Mouse (Mus musculus): Measurements from ENCODE around the gene Wfdc12. TPM values are rescaled to one million over a fixed set of nuclear protein-coding genes. Genes with fewer than 3 reads are reported as not detected.

The Wfdc12 gene
- polyA plus RNA-seq, 1 experiment from 2014 or later, result 0.22 TPM

- Histone ChIP-seq H3K9ac (no peak overlapping the region), H3K9me3 (no peaks in the 10 kb centered on the region), H3K27me3 (no peaks in the 10 kb centered on the region), H3K36me3 (no peaks in the 10 kb centered on the region), H3K4me2 (replicated peaks) (no peak overlapping the region), H3K27ac (no peak overlapping the region), H3K4me1 (no peaks in the 10 kb centered on the region), H3K4me3 (no peak overlapping the region)
- WGBS, result 85% methylated on average over 5 of the region's 5 CpGs
- ATAC-seq (ENCODE audit: insufficient number of reproducible peaks, insufficient read depth, low FRiP score, low TSS enrichment), result no peak
Observed at GRCm38 (mm10) chr2:164195971-164196699, 5.7 kb upstream of the Wfdc12 start.

DNA sequence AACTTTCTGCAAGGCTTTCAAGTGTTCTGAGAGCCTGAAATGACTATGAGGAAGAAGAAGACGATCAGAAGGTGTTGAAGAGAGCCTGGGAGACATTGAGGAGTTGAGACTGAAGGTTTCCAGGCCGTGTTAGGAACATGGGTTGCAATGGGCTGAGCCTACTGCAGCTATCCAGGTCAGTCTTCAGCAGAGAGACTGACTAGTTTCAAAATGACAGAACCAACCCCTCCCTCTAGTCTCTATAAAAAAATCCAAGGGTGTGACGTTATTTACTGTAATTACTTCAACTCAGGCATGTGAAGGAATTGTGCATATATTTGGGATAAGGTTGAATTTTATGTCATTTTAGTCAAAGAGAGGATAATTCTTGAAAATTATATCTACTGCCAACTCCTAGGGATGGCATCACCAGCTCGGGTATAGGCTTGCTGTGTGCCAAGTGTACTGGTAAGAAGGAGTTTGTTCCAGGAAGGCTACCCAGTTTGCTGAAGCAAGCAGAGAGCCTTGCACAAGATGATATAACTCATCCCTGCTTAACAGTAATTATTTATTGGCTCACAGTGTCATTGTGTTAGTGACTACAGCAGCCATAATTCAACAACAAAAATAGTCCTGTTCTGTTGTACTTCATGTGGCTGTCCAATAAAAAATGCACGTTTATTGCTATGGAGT, 4.7 kb upstream of the Wfdc12 start:
- ATAC-seq (ENCODE audit: insufficient number of reproducible peaks, insufficient read depth, low FRiP score, low TSS enrichment), result no peak
- 81% methylated on average over 5 of the region's 5 CpGs for WGBS
- Histone ChIP-seq H3K27ac (no peak overlapping the region), H3K4me3 (no peak overlapping the region), H3K36me3 (no peaks in the 10 kb centered on the region), H3K9ac (no peak overlapping the region), H3K9me3 (no peaks in the 10 kb centered on the region), H3K4me2 (replicated peaks) (no peak overlapping the region), H3K27me3 (no peaks in the 10 kb centered on the region), H3K4me1 (no peaks in the 10 kb centered on the region)

GRCm38 (mm10) chr2:164192279-164192678, 1.9 kb upstream of the Wfdc12 start:
- no peaks in the 10 kb centered on the region for H3K4me1 ChIP-seq
- H3K27me3 ChIP-seq, result no peaks in the 10 kb centered on the region
- no peak overlapping the region for H3K4me3 ChIP-seq
- ATAC-seq (ENCODE audit: insufficient number of reproducible peaks, insufficient read depth, low FRiP score, low TSS enrichment), result no peak
- no peak overlapping the region for H3K27ac ChIP-seq
- no peaks in the 10 kb centered on the region for H3K36me3 ChIP-seq
- no peak overlapping the region for H3K9ac ChIP-seq
- H3K9me3 ChIP-seq, result no peaks in the 10 kb centered on the region
- H3K4me2 ChIP-seq (replicated peaks), result no peak overlapping the region

DNA sequence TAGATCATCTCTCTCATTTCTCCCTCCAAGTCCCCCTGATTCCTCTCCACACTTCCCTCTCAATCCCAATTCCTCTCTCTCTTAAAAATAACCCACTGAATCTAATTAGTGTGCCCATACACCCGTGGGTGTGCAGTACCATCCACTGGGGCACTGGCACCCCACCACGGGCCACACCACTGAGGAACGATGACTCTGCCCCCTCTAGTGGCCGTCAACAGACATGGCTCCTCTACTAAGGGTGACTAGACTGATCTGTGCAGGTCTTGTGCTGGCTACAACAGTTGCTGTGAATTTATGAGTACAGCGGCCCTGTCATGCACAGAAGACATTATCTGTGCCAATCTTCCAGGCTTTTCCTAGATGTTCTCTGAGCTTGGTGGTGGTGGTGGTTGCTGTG, 1.7 kb downstream of the Wfdc12 start:
- H3K9ac ChIP-seq, result no peak overlapping the region
- ATAC-seq (ENCODE audit: insufficient number of reproducible peaks, insufficient read depth, low FRiP score, low TSS enrichment), result no peak
- H3K27ac ChIP-seq, result no peak overlapping the region
- H3K9me3 ChIP-seq, result no peaks in the 10 kb centered on the region
- H3K4me2 ChIP-seq (replicated peaks), result no peak overlapping the region
- H3K4me1 ChIP-seq, result no peaks in the 10 kb centered on the region
- H3K4me3 ChIP-seq, result no peak overlapping the region
- no peaks in the 10 kb centered on the region; the same call in 1 of the 2 replicates for H3K27me3 ChIP-seq
- no peaks in the 10 kb centered on the region for H3K36me3 ChIP-seq
- WGBS, result 24% methylated on average over 5 of the region's 5 CpGs

GRCm38 (mm10) chr2:164184145-164184719, 6.2 kb downstream of the Wfdc12 start:
- H3K4me1 ChIP-seq, result no peaks in the 10 kb centered on the region
- WGBS, result 44% methylated on average over 9 of the region's 9 CpGs
- no peaks in the 10 kb centered on the region for H3K36me3 ChIP-seq
- no peaks in the 10 kb centered on the region; the same call in 1 of the 2 replicates for H3K27me3 ChIP-seq
- no peak overlapping the region for H3K27ac ChIP-seq
- no peak for ATAC-seq (ENCODE audit: insufficient number of reproducible peaks, insufficient read depth, low FRiP score, low TSS enrichment)
- no peak overlapping the region for H3K9ac ChIP-seq
- no peak overlapping the region for H3K4me3 ChIP-seq
- no peaks in the 10 kb centered on the region for H3K9me3 ChIP-seq
- no peak overlapping the region for H3K4me2 ChIP-seq (replicated peaks)

- no peak for ATAC-seq (ENCODE audit: insufficient number of reproducible peaks, insufficient read depth, low FRiP score, low TSS enrichment)
- H3K4me1 ChIP-seq, result no peaks in the 10 kb centered on the region
- H3K27ac ChIP-seq, result no peak overlapping the region
- H3K4me3 ChIP-seq, result no peak overlapping the region
- no peak overlapping the region for H3K4me2 ChIP-seq (replicated peaks)
- 53% methylated on average over 9 of the region's 9 CpGs for WGBS
- H3K36me3 ChIP-seq, result no peaks in the 10 kb centered on the region
- H3K9ac ChIP-seq, result no peak overlapping the region
- no peaks in the 10 kb centered on the region; the same call in 1 of the 2 replicates for H3K27me3 ChIP-seq
- no peaks in the 10 kb centered on the region for H3K9me3 ChIP-seq
Observed at GRCm38 (mm10) chr2:164183340-164183739, 7.1 kb downstream of the Wfdc12 start.

DNA sequence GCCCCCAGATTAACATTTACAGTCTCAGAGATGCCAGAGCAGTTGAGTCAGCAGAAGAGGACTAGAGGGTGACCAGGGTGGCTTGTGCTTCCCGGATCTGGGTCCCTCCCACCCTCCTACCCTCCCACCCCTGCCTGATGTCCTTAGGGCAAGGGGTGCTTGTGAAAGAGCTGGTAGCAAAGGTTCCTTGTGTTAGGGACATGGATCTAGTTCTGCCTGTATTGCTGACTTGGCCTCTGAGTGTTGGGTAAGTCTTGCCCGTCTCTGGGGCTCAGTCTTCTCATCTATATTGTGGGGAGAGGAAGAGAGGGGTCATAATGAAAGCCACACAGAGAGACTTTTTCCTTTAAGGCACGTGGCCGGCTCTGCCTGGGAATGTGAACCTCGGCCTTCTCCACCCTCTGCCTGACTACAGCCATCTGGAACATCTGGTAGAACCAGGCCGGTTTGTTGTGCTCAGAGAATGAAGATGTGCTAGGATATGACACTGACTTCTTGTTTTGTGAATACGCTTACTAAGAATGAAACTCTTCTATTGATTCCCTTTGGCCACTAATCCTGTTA, 7.6 kb downstream of the Wfdc12 start, which contains the start of gene Wfdc5:
Gene Wfdc5, minus strand, starts transcription at position 51 of the 564 bp plus-strand sequence.
- 68% methylated on average over 7 of the region's 7 CpGs for WGBS
- ATAC-seq (ENCODE audit: insufficient number of reproducible peaks, insufficient read depth, low FRiP score, low TSS enrichment), result no peak
- H3K9me3 ChIP-seq, result no peaks in the 10 kb centered on the region

DNA sequence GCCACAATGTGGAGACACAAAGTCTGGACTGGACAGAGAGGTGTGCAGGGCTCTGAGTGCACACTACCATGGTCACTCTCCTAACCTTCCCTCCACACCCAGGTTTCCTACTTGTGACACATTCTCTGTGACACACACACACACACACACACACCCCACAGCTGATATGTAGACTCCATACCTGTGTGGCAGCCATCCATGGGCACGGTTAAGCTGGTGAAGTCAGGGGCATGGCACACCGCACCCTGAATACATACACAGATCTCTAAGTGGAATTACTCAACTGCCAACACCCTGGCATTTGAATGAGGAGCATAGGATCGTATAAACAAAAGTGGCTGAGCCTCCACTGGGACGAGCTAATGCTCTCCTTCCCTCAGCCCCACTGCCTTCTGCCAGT, 9.6 kb downstream of the Wfdc12 start:
- WGBS, result 81% methylated on average over 4 of the region's 4 CpGs
- peaks cover 5% of the 10 kb centered on the region; the same call in 1 of the 2 replicates for H3K27me3 ChIP-seq
- ATAC-seq (ENCODE audit: insufficient number of reproducible peaks, insufficient read depth, low FRiP score, low TSS enrichment), result no peak

More for the DNA sequence above, 7.6 kb downstream of the Wfdc12 start, which contains the start of gene Wfdc5:
- Histone ChIP-seq H3K4me2 (replicated peaks) (no peak within 1 kb of the TSS), H3K36me3 (no peaks in the 10 kb centered on the region), H3K4me1 (no peaks in the 10 kb centered on the region), H3K27ac (no peak within 1 kb of the TSS), H3K4me3 (no peak within 1 kb of the TSS), H3K9ac (no peak within 1 kb of the TSS), H3K27me3 (peaks cover 2% of the 10 kb centered on the region; the same call in 1 of the 2 replicates)

GRCm38 (mm10) chr2:164180124-164180523, 10.3 kb downstream of the Wfdc12 start:
- WGBS, result 39% methylated on average over 3 of the region's 3 CpGs
- H3K27me3 ChIP-seq, result peaks cover 5% of the 10 kb centered on the region; the same call in 1 of the 2 replicates
- H3K36me3 ChIP-seq, result no peaks in the 10 kb centered on the region
- H3K4me1 ChIP-seq, result no peaks in the 10 kb centered on the region
- no peak overlapping the region for H3K27ac ChIP-seq
- H3K4me2 ChIP-seq (replicated peaks), result no peak overlapping the region
- no peak overlapping the region for H3K9ac ChIP-seq
- no peaks in the 10 kb centered on the region for H3K9me3 ChIP-seq
- H3K4me3 ChIP-seq, result no peak overlapping the region
- no peak for ATAC-seq (ENCODE audit: insufficient number of reproducible peaks, insufficient read depth, low FRiP score, low TSS enrichment)

More for the DNA sequence above, 9.6 kb downstream of the Wfdc12 start:
- no peaks in the 10 kb centered on the region for H3K4me1 ChIP-seq
- H3K9ac ChIP-seq, result no peak overlapping the region
- H3K36me3 ChIP-seq, result no peaks in the 10 kb centered on the region
- no peaks in the 10 kb centered on the region for H3K9me3 ChIP-seq
- no peak overlapping the region for H3K4me3 ChIP-seq
- H3K27ac ChIP-seq, result no peak overlapping the region
- no peak overlapping the region for H3K4me2 ChIP-seq (replicated peaks)

DNA sequence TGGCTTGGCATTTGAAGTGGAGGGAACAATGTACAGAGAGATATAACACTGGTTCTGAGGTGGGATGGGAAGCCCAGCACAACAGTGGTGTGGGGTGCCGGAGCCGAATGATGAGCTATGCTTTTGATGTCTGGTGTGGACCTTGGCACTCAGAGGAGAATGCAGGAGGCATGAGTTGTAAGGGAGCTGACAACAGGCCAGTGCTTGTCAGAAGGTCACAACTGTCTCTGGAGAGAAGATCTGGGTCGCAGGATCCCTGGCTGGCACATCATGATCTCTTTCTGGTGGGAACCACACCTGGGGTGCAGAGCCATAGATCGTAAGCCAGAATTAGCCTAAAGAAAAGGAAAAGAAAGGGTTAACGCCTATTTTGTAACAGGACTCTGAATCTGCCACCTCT, 12.6 kb downstream of the Wfdc12 start:
- H3K9me3 ChIP-seq, result no peaks in the 10 kb centered on the region
- no peak overlapping the region for H3K9ac ChIP-seq
- H3K27me3 ChIP-seq, result peaks cover 15% of the 10 kb centered on the region; the same call in 1 of the 2 replicates
- 0 out of 2 replicates have a peak, but pooled peaks cover 4% of the 10 kb centered on the region for H3K4me1 ChIP-seq
- no peak overlapping the region for H3K4me2 ChIP-seq (replicated peaks)
- H3K4me3 ChIP-seq, result no peak overlapping the region
- no peak overlapping the region for H3K27ac ChIP-seq
- H3K36me3 ChIP-seq, result no peaks in the 10 kb centered on the region
- 81% methylated on average over 5 of the region's 5 CpGs for WGBS
- no peak for ATAC-seq (ENCODE audit: insufficient number of reproducible peaks, insufficient read depth, low FRiP score, low TSS enrichment)

DNA sequence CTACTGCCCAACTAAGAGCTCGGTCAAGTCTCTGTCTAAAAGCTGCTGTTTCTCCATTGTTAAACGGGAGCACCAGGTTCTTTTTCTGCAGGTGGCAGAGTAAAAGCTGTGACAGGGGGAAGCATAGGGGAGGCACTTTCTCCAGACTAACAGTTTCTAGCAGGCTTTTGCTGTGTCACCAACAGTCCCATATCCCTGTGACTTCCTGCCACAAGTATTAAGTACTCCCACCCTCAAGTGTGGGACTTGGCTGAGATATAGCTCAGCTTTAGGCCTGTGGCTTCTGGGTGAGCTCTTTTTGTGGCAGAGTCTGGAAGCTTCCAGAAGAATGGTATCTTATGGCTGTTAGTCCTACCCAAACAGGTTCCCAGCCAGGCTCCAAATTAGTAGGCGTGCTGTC, 14.6 kb downstream of the Wfdc12 start:
- ATAC-seq (ENCODE audit: insufficient number of reproducible peaks, insufficient read depth, low FRiP score, low TSS enrichment), result no peak
- peaks cover 9% of the 10 kb centered on the region for H3K4me1 ChIP-seq
- H3K27ac ChIP-seq, result no peak overlapping the region
- no peaks in the 10 kb centered on the region for H3K36me3 ChIP-seq
- no peak overlapping the region for H3K4me3 ChIP-seq
- H3K9ac ChIP-seq, result no peak overlapping the region
- WGBS, result 78% methylated on average over 3 of the region's 3 CpGs
- no peaks in the 10 kb centered on the region for H3K9me3 ChIP-seq
- peaks cover 27% of the 10 kb centered on the region for H3K27me3 ChIP-seq
- H3K4me2 ChIP-seq (replicated peaks), result no peak overlapping the region

Measured in embryonic facial prominence, embryonic 12.5 days (tissue).